Mouse (Mus musculus): Measurements from ENCODE around the gene Cyp2d40. TPM values are rescaled to one million over a fixed set of nuclear protein-coding genes. Genes with fewer than 3 reads are reported as not detected.
"Not testable (repeated sequence)": the region's sequence is repeated elsewhere in the genome, so short reads cannot be mapped to it uniquely, and the experiment has no call there.

Gene Cyp2d40
- not detected for total RNA-seq (2021)
- long read RNA-seq, experiment 1: 0 reads
- long read RNA-seq, experiment 2: 0 reads

- no peak for DNase-seq
Measured at GRCm38 (mm10) chr15:82763631-82764420, at the start of gene Cyp2d40. Cyp2d40 (minus strand) TSS chr15:82764183.

GRCm38 (mm10) chr15:82810556-82810955, 46.6 kb upstream of the Cyp2d40 start:
- no peak for DNase-seq

- DNase-seq: no peak
Measured at GRCm38 (mm10) chr15:82809511-82809910, 45.5 kb upstream of the Cyp2d40 start.

GRCm38 (mm10) chr15:82806969-82807763, 43.2 kb upstream of the Cyp2d40 start:
- DNase-seq: no peak

- DNase-seq: peak; percentile 13
Measured at GRCm38 (mm10) chr15:82804708-82805639, 41.0 kb upstream of the Cyp2d40 start.

- DNase-seq: no peak
Measured at GRCm38 (mm10) chr15:82795936-82796440, 32.0 kb upstream of the Cyp2d40 start.

- no peak for DNase-seq
Measured at GRCm38 (mm10) chr15:82794277-82794676, 30.3 kb upstream of the Cyp2d40 start, which contains the start of gene Cyp2d26. Cyp2d26 (minus strand) TSS chr15:82794294.

GRCm38 (mm10) chr15:82793868-82794267, 29.9 kb upstream of the Cyp2d40 start:
- DNase-seq: no peak

- DNase-seq: no peak
Measured at GRCm38 (mm10) chr15:82793454-82793853, 29.5 kb upstream of the Cyp2d40 start.

- no peak for DNase-seq
Measured at GRCm38 (mm10) chr15:82792566-82792965, 28.6 kb upstream of the Cyp2d40 start.

GRCm38 (mm10) chr15:82784581-82784980, 20.6 kb upstream of the Cyp2d40 start:
- no peak for DNase-seq

GRCm38 (mm10) chr15:82783800-82784199, 19.8 kb upstream of the Cyp2d40 start:
- DNase-seq: no peak

- DNase-seq: not testable (repeated sequence)
Measured at GRCm38 (mm10) chr15:82777856-82778255, 13.9 kb upstream of the Cyp2d40 start.

GRCm38 (mm10) chr15:82765943-82766342, 2.0 kb upstream of the Cyp2d40 start:
- no peak for DNase-seq

- DNase-seq: no peak
Measured at GRCm38 (mm10) chr15:82764881-82765280, 898 bp upstream of the Cyp2d40 start.

- no peak for DNase-seq
Measured at GRCm38 (mm10) chr15:82748141-82748540, 15.8 kb downstream of the Cyp2d40 start.

- DNase-seq: no peak
Measured at GRCm38 (mm10) chr15:82747516-82747915, 16.5 kb downstream of the Cyp2d40 start.

GRCm38 (mm10) chr15:82733331-82733925, 30.6 kb downstream of the Cyp2d40 start:
- DNase-seq: not testable (repeated sequence)
